Mouse (Mus musculus) monocyte, adult 2 months (primary cell): ENCODE data around the gene Rpl11.
"Not testable (repeated sequence)": the region's sequence is repeated elsewhere in the genome, so short reads cannot be mapped to it uniquely, and the experiment has no call there.

Experiments
- DNase-seq, 2 experiments: peaks; one replicate each; pipeline ENCODE4 v3.0.0; 2022; ENCODE audit warnings: low spot score in 2 of 2, low read depth in 1 of 2

Rpl11 gene

GRCm38 (mm10) chr4:136071178-136071714, 18.0 kb upstream of the Rpl11 start:
- DNase-seq, result peak; percentile 24 to 74

GRCm38 (mm10) chr4:136070592-136070991, 17.4 kb upstream of the Rpl11 start:
- DNase-seq, result no peak

- peak; percentile 29 to 71 for DNase-seq
Measured at GRCm38 (mm10) chr4:136069954-136070353, 16.7 kb upstream of the Rpl11 start.

- no peak for DNase-seq
Measured at GRCm38 (mm10) chr4:136069313-136069712, 16.1 kb upstream of the Rpl11 start.

GRCm38 (mm10) chr4:136063143-136063542, 9.9 kb upstream of the Rpl11 start:
- DNase-seq, result no peak

GRCm38 (mm10) chr4:136059800-136060488, 6.7 kb upstream of the Rpl11 start:
- not testable (repeated sequence) for DNase-seq

- DNase-seq, result no peak
Measured at GRCm38 (mm10) chr4:136057916-136058315, 4.7 kb upstream of the Rpl11 start.

GRCm38 (mm10) chr4:136056030-136056429, 2.8 kb upstream of the Rpl11 start:
- DNase-seq, result no peak

GRCm38 (mm10) chr4:136053843-136054242, 615 bp upstream of the Rpl11 start:
- DNase-seq, result no peak

- peak in 1 of 2 experiments; percentile 21 for DNase-seq
Measured at GRCm38 (mm10) chr4:136052534-136053246, 538 bp downstream of the Rpl11 start.

- DNase-seq, result no peak
Measured at GRCm38 (mm10) chr4:136052060-136052459, 1.2 kb downstream of the Rpl11 start.

- DNase-seq, result no peak
Measured at GRCm38 (mm10) chr4:136050226-136050625, 3.0 kb downstream of the Rpl11 start.

GRCm38 (mm10) chr4:136048291-136049032, 4.8 kb downstream of the Rpl11 start:
- DNase-seq, result no peak

- DNase-seq, result no peak
Measured at GRCm38 (mm10) chr4:136047626-136048025, 5.6 kb downstream of the Rpl11 start.

GRCm38 (mm10) chr4:136046888-136047287, 6.3 kb downstream of the Rpl11 start:
- DNase-seq, result no peak

GRCm38 (mm10) chr4:136045091-136045490, 8.1 kb downstream of the Rpl11 start:
- no peak for DNase-seq

- DNase-seq, result no peak
Measured at GRCm38 (mm10) chr4:136043784-136044400, 9.3 kb downstream of the Rpl11 start.

- no peak for DNase-seq
Measured at GRCm38 (mm10) chr4:136035078-136035477, 18.1 kb downstream of the Rpl11 start.

- DNase-seq, result no peak
Measured at GRCm38 (mm10) chr4:136033231-136033630, 20.0 kb downstream of the Rpl11 start.

GRCm38 (mm10) chr4:136030968-136031909, 22.0 kb downstream of the Rpl11 start:
- DNase-seq, result no peak
